Mouse (Mus musculus): ENCODE data around the gene Siae. TPM values are rescaled to one million over a fixed set of nuclear protein-coding genes. Genes with fewer than 3 reads are reported as not detected.

Gene Siae
- polyA plus RNA-seq, 1 experiment from 2014 or later = 11.5 TPM

- Histone ChIP-seq H3K36me3 (replicated peaks) (no peaks in the 10 kb centered on the region), H3K9ac (no peak overlapping the region), H3K9me3 (no peaks in the 10 kb centered on the region), H3K27me3 (replicated peaks) (no peaks in the 10 kb centered on the region), H3K4me1 (peaks cover 8% of the 10 kb centered on the region; the same call in 1 of the 2 replicates), H3K4me2 (no peak overlapping the region), H3K27ac (no peak overlapping the region), H3K4me3 (no peak overlapping the region)
- no peak for ATAC-seq (replicated peaks)
- WGBS = 44% methylated on average over 1 of the region's 1 CpGs
These were observed 8.3 kb downstream of the Siae start for GRCm38 (mm10) chr9:37563805-37564204.

GRCm38 (mm10) chr9:37567019-37567418, 11.5 kb downstream of the Siae start:
- Histone ChIP-seq H3K4me1 (peaks cover 8% of the 10 kb centered on the region; the same call in 1 of the 2 replicates), H3K9me3 (no peaks in the 10 kb centered on the region), H3K4me3 (no peak overlapping the region), H3K9ac (no peak overlapping the region), H3K27me3 (replicated peaks) (no peaks in the 10 kb centered on the region), H3K27ac (no peak overlapping the region), H3K4me2 (no peak overlapping the region), H3K36me3 (replicated peaks) (no peaks in the 10 kb centered on the region)
- 84% methylated on average over 2 of the region's 2 CpGs for WGBS
- ATAC-seq (replicated peaks) = no peak

GRCm38 (mm10) chr9:37567454-37567853, 12.0 kb downstream of the Siae start:
- H3K4me1 ChIP-seq = peaks cover 8% of the 10 kb centered on the region; the same call in 1 of the 2 replicates
- WGBS = 53% methylated on average over 5 of the region's 5 CpGs
- no peak overlapping the region for H3K27ac ChIP-seq
- no peaks in the 10 kb centered on the region for H3K9me3 ChIP-seq
- no peaks in the 10 kb centered on the region for H3K27me3 ChIP-seq (replicated peaks)
- no peaks in the 10 kb centered on the region for H3K36me3 ChIP-seq (replicated peaks)
- no peak overlapping the region for H3K4me3 ChIP-seq
- no peak for ATAC-seq (replicated peaks)
- H3K4me2 ChIP-seq = no peak overlapping the region
- H3K9ac ChIP-seq = no peak overlapping the region

- WGBS = 45% methylated on average over 15 of the region's 15 CpGs
- no peak overlapping the region for H3K4me3 ChIP-seq
- peak; percentile 33; the same call in 1 of the 2 replicates for ATAC-seq (replicated peaks)
These were observed 12.6 kb downstream of the Siae start for GRCm38 (mm10) chr9:37567892-37568604.

GRCm38 (mm10) chr9:37568605-37569214, 13.2 kb downstream of the Siae start:
- Histone ChIP-seq H3K4me1 (peaks cover 8% of the 10 kb centered on the region; the same call in 1 of the 2 replicates), H3K27me3 (replicated peaks) (no peaks in the 10 kb centered on the region), H3K36me3 (replicated peaks) (no peaks in the 10 kb centered on the region), H3K9ac (no peak overlapping the region), H3K9me3 (no peaks in the 10 kb centered on the region), H3K4me2 (no peak overlapping the region), H3K27ac (no peak overlapping the region), H3K4me3 (no peak overlapping the region)
- 0 out of 2 replicates have a peak, but pooled peaks have one; percentile 39 for ATAC-seq (replicated peaks)
- WGBS = 39% methylated on average over 4 of the region's 4 CpGs

More at GRCm38 (mm10) chr9:37567892-37568604, 12.6 kb downstream of the Siae start:
- no peak overlapping the region for H3K9ac ChIP-seq
- no peak overlapping the region for H3K4me2 ChIP-seq
- H3K27ac ChIP-seq = no peak overlapping the region
- H3K36me3 ChIP-seq (replicated peaks) = no peaks in the 10 kb centered on the region
- H3K27me3 ChIP-seq (replicated peaks) = no peaks in the 10 kb centered on the region
- H3K4me1 ChIP-seq = peaks cover 8% of the 10 kb centered on the region; the same call in 1 of the 2 replicates
- H3K9me3 ChIP-seq = no peaks in the 10 kb centered on the region

- no peak overlapping the region for H3K9ac ChIP-seq
- H3K27me3 ChIP-seq (replicated peaks) = no peaks in the 10 kb centered on the region
- H3K27ac ChIP-seq = no peak overlapping the region
- H3K4me2 ChIP-seq = no peak overlapping the region
- H3K9me3 ChIP-seq = no peaks in the 10 kb centered on the region
- H3K4me3 ChIP-seq = no peak overlapping the region
- peaks cover 8% of the 10 kb centered on the region; the same call in 1 of the 2 replicates for H3K4me1 ChIP-seq
- ATAC-seq (replicated peaks) = no peak
- WGBS = 97% methylated on average over 2 of the region's 2 CpGs
- no peaks in the 10 kb centered on the region for H3K36me3 ChIP-seq (replicated peaks)
These were observed 13.8 kb downstream of the Siae start for GRCm38 (mm10) chr9:37569231-37569835.

- WGBS = 64% methylated on average over 3 of the region's 3 CpGs
- H3K9me3 ChIP-seq = no peaks in the 10 kb centered on the region
- no peak overlapping the region for H3K27ac ChIP-seq
- H3K36me3 ChIP-seq (replicated peaks) = no peaks in the 10 kb centered on the region
- no peaks in the 10 kb centered on the region for H3K27me3 ChIP-seq (replicated peaks)
- peaks cover 15% of the 10 kb centered on the region for H3K4me1 ChIP-seq
- no peak overlapping the region for H3K4me2 ChIP-seq
- H3K9ac ChIP-seq = no peak overlapping the region
- H3K4me3 ChIP-seq = no peak overlapping the region
- no peak for ATAC-seq (replicated peaks)
These were observed 16.8 kb downstream of the Siae start for GRCm38 (mm10) chr9:37572204-37572876.

GRCm38 (mm10) chr9:37576436-37576930, 21.0 kb downstream of the Siae start:
- ATAC-seq (replicated peaks) = peak; percentile 78
- H3K27me3 ChIP-seq (replicated peaks) = no peaks in the 10 kb centered on the region
- H3K9ac ChIP-seq = no peak overlapping the region
- no peaks in the 10 kb centered on the region for H3K9me3 ChIP-seq
- peak overlapping the region; percentile 37 for H3K4me2 ChIP-seq
- H3K4me3 ChIP-seq = peak overlapping the region; percentile 9; the same call in 1 of the 2 replicates
- peaks cover 7% of the 10 kb centered on the region for H3K4me1 ChIP-seq
- WGBS = 33% methylated on average over 14 of the region's 14 CpGs
- no peaks in the 10 kb centered on the region for H3K36me3 ChIP-seq (replicated peaks)
- peak overlapping the region; percentile 67 for H3K27ac ChIP-seq

- Histone ChIP-seq H3K27me3 (replicated peaks) (no peaks in the 10 kb centered on the region), H3K4me3 (no peak overlapping the region), H3K36me3 (replicated peaks) (no peaks in the 10 kb centered on the region), H3K4me1 (no peaks in the 10 kb centered on the region), H3K27ac (no peak overlapping the region), H3K9me3 (no peaks in the 10 kb centered on the region), H3K9ac (no peak overlapping the region), H3K4me2 (no peak overlapping the region)
- no peak for ATAC-seq (replicated peaks)
- 80% methylated on average over 5 of the region's 5 CpGs for WGBS
These were observed 28.1 kb downstream of the Siae start for GRCm38 (mm10) chr9:37583594-37583993.

GRCm38 (mm10) chr9:37586718-37587117, 31.2 kb downstream of the Siae start:
- Histone ChIP-seq H3K36me3 (replicated peaks) (no peaks in the 10 kb centered on the region), H3K27ac (no peak overlapping the region), H3K9me3 (no peaks in the 10 kb centered on the region), H3K4me3 (no peak overlapping the region), H3K27me3 (replicated peaks) (no peaks in the 10 kb centered on the region), H3K9ac (no peak overlapping the region), H3K4me2 (no peak overlapping the region), H3K4me1 (no peaks in the 10 kb centered on the region)
- 73% methylated on average over 4 of the region's 4 CpGs for WGBS
- peak; percentile 67; the same call in 1 of the 2 replicates for ATAC-seq (replicated peaks)

- no peaks in the 10 kb centered on the region for H3K36me3 ChIP-seq (replicated peaks)
- no peak overlapping the region for H3K27ac ChIP-seq
- H3K9ac ChIP-seq = no peak overlapping the region
- 84% methylated on average over 4 of the region's 4 CpGs for WGBS
- ATAC-seq (replicated peaks) = no peak
- H3K9me3 ChIP-seq = no peaks in the 10 kb centered on the region
- H3K4me1 ChIP-seq = no peaks in the 10 kb centered on the region
- no peaks in the 10 kb centered on the region for H3K27me3 ChIP-seq (replicated peaks)
- H3K4me2 ChIP-seq = no peak overlapping the region
- no peak overlapping the region for H3K4me3 ChIP-seq
These were observed 34.9 kb downstream of the Siae start for GRCm38 (mm10) chr9:37590381-37590780.

- Histone ChIP-seq H3K9me3 (no peaks in the 10 kb centered on the region), H3K4me1 (no peaks in the 10 kb centered on the region), H3K4me3 (no peak overlapping the region), H3K27ac (no peak overlapping the region), H3K27me3 (replicated peaks) (no peaks in the 10 kb centered on the region), H3K36me3 (replicated peaks) (no peaks in the 10 kb centered on the region), H3K9ac (no peak overlapping the region), H3K4me2 (no peak overlapping the region)
- ATAC-seq (replicated peaks) = no peak
- 76% methylated on average over 2 of the region's 2 CpGs for WGBS
These were observed 36.5 kb downstream of the Siae start for GRCm38 (mm10) chr9:37592025-37592424.
